Mouse (Mus musculus): ENCODE data around the gene Efhd1.

Gene Efhd1

DNA sequence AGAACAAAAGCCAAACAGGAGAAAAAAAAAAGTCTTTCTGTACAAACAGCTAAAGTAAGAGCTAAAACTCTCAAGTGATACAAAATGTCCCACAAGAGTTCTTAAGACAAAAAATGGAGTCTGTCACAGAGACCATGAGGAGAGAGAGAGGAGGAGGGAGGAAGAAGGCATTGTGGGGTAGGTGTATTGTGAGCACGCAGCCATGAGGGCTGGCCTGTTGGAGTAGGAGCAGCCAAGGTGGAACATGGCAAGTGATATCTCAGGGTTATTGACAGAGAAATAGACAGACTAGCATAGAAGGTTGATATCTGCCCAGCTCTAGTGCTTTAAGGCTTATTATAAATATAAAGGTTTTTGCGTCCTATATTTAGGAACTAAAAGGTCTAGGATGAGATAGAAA, 48.5 kb downstream of the Efhd1 start:
- DNase-seq (ENCODE audit: low read depth, low spot score): no peak
- no peaks in the 10 kb centered on the region for H3K27me3 ChIP-seq (ENCODE audit: control insufficient read depth, insufficient read depth, low read length, poor library complexity, severe bottlenecking)
- H3K36me3 ChIP-seq (ENCODE audit: control insufficient read depth, insufficient read depth, low read length, poor library complexity, severe bottlenecking): no peaks in the 10 kb centered on the region

GRCm38 (mm10) chr1:87313116-87313515, 49.0 kb downstream of the Efhd1 start:
- DNase-seq (ENCODE audit: low read depth, low spot score): no peak
- Histone ChIP-seq H3K27me3 (ENCODE audit: control insufficient read depth, insufficient read depth, low read length, poor library complexity, severe bottlenecking) (no peaks in the 10 kb centered on the region), H3K36me3 (ENCODE audit: control insufficient read depth, insufficient read depth, low read length, poor library complexity, severe bottlenecking) (no peaks in the 10 kb centered on the region)

- DNase-seq (ENCODE audit: low read depth, low spot score): no peak
- Histone ChIP-seq H3K36me3 (ENCODE audit: control insufficient read depth, insufficient read depth, low read length, poor library complexity, severe bottlenecking) (no peaks in the 10 kb centered on the region), H3K27me3 (ENCODE audit: control insufficient read depth, insufficient read depth, low read length, poor library complexity, severe bottlenecking) (no peaks in the 10 kb centered on the region)
Measured at GRCm38 (mm10) chr1:87313843-87314570, 49.8 kb downstream of the Efhd1 start.

DNA sequence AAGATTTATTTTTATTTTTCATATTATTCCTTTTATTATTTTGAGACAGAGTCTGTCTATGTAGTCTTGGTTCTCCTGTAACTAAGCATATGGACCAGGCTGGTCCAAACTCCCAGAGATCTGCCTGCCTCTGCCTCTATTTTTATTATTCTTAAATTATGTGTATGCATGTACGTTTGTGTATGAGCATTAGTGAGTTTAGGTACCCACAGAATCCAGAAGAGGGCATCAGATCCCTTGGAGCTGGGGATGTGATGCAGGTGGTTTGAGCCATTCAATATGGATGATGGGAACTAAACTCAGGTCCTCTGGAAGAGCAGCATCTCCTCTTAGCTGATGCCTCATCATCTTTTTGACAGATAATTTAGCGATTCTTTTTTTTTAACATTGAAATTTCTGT, 51.3 kb downstream of the Efhd1 start:
- H3K27me3 ChIP-seq (ENCODE audit: control insufficient read depth, insufficient read depth, low read length, poor library complexity, severe bottlenecking): no peaks in the 10 kb centered on the region
- no peak for DNase-seq (ENCODE audit: low read depth, low spot score)

DNA sequence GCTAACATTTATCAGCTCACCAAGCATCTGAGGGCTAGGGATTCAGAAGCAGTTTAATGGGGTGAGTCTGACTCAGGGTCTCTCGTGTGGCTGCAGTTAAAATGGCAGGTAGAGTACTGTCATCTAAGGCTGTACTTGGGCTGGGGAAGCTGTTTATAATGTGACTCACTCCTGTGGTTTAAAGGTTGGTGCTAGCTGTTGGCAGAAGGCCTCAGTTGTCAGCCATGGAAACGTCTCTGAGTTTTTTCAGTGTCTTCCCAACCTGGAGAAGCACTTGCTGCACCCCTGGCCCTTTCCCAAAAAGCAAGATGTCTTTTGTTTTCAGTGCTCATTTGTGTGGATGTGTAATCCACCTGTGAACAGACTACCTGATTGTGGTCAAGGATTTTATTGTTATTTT, 51.7 kb downstream of the Efhd1 start:
- DNase-seq (ENCODE audit: low read depth, low spot score): no peak

More for the DNA sequence above, 51.3 kb downstream of the Efhd1 start:
- H3K36me3 ChIP-seq (ENCODE audit: control insufficient read depth, insufficient read depth, low read length, poor library complexity, severe bottlenecking): no peaks in the 10 kb centered on the region

GRCm38 (mm10) chr1:87316672-87317071, 52.5 kb downstream of the Efhd1 start:
- no peak for DNase-seq (ENCODE audit: low read depth, low spot score)
- H3K36me3 ChIP-seq (ENCODE audit: control insufficient read depth, insufficient read depth, low read length, poor library complexity, severe bottlenecking): no peaks in the 10 kb centered on the region
- H3K27me3 ChIP-seq (ENCODE audit: control insufficient read depth, insufficient read depth, low read length, poor library complexity, severe bottlenecking): no peaks in the 10 kb centered on the region

More for the DNA sequence above, 51.7 kb downstream of the Efhd1 start:
- H3K27me3 ChIP-seq (ENCODE audit: control insufficient read depth, insufficient read depth, low read length, poor library complexity, severe bottlenecking): no peaks in the 10 kb centered on the region
- H3K36me3 ChIP-seq (ENCODE audit: control insufficient read depth, insufficient read depth, low read length, poor library complexity, severe bottlenecking): no peaks in the 10 kb centered on the region

DNA sequence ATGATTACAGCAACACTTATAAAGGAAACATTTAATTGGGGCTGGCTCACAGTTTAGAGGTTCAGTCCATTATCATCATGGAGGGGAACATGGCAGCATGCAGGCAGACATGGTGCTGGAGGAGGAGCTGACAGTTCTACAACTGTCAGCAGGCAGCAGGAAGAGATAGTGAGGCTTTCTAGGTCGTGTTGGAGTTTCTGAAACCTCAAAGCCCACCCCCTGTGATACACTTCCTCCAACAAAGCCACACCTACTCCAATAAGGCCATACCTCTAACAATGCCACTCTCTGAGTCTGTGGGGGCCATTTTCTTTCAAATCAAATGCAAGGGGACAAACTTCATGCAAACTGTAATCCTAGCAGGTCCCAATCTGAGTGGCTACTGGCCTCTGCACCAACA, 56.9 kb downstream of the Efhd1 start:
- no peaks in the 10 kb centered on the region for H3K27me3 ChIP-seq (ENCODE audit: control insufficient read depth, insufficient read depth, low read length, poor library complexity, severe bottlenecking)
- no peaks in the 10 kb centered on the region for H3K36me3 ChIP-seq (ENCODE audit: control insufficient read depth, insufficient read depth, low read length, poor library complexity, severe bottlenecking)
- no peak for DNase-seq (ENCODE audit: low read depth, low spot score)

DNA sequence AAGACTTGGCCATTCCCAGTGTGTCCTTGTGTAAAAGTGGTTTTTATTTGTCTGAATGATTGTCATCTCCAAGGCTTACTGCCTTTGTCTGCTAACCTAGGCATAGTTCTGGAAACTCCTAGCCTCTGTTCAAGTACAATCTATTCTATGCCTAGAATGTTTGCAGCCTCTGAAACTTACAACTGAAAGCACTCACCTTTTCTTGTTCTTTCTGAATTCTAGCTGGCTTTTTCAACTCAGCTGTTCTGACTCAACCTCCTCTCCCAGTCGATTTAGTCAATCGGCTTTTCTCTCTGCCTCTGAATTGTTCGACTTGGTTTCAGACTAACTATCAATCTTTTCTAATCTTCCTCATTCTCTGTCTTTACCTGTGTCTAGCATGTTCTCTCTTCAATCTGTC, 58.6 kb downstream of the Efhd1 start:
- no peak for DNase-seq (ENCODE audit: low read depth, low spot score)
- Histone ChIP-seq H3K36me3 (ENCODE audit: control insufficient read depth, insufficient read depth, low read length, poor library complexity, severe bottlenecking) (no peaks in the 10 kb centered on the region), H3K27me3 (ENCODE audit: control insufficient read depth, insufficient read depth, low read length, poor library complexity, severe bottlenecking) (no peaks in the 10 kb centered on the region)

DNA sequence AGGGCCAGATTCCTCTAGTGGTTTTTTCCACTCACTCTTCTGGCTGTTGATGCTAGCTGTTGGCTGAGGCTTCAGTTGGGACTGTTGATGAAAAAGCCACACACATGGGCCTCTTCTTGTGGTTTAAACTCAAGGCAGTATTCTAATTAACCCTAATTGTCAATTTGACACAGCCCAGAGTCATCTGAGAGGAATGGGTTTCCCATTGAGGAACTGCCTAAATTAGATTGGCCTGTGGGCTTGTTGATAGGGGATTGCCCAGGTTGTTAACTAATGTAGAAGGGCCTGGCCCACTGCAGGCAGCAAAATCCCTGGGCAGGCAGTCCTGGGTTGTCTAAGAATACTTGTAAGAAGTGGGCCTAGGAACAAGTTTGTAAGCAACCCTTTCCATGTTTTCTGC, 60.5 kb downstream of the Efhd1 start:
- no peaks in the 10 kb centered on the region for H3K36me3 ChIP-seq (ENCODE audit: control insufficient read depth, insufficient read depth, low read length, poor library complexity, severe bottlenecking)
- no peak for DNase-seq (ENCODE audit: low read depth, low spot score)
- no peaks in the 10 kb centered on the region for H3K27me3 ChIP-seq (ENCODE audit: control insufficient read depth, insufficient read depth, low read length, poor library complexity, severe bottlenecking)

DNA sequence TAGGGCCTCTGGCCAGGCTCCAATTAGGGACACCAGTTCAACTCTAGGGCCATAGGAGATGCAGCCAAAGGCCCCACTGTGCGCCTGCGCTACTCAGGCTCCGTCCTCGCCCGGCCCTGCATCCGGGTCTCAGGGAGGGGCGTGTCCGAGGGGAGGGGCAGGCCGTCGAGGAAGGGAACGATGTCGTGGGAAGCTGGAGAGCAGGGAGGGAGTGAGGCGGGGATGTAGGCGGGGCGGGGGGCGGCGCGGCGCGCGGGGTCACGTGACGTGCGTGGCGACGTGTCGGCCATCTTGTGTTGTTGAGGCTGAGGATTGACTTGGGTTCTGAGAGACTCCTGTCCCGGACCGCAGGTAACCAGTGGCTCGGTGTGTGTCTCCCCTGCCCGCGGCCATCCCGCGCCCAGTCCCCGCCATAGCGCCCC, 62.6 kb downstream of the Efhd1 start, which contains the start of gene Gigyf2:
Gene Gigyf2, plus strand, starts transcription at position 257 of the 422 bp plus-strand sequence.
- DNase-seq (ENCODE audit: low read depth, low spot score): peak; percentile 97
- Histone ChIP-seq H3K36me3 (ENCODE audit: control insufficient read depth, insufficient read depth, low read length, poor library complexity, severe bottlenecking) (no peaks in the 10 kb centered on the region), H3K27me3 (ENCODE audit: control insufficient read depth, insufficient read depth, low read length, poor library complexity, severe bottlenecking) (no peaks in the 10 kb centered on the region)

DNA sequence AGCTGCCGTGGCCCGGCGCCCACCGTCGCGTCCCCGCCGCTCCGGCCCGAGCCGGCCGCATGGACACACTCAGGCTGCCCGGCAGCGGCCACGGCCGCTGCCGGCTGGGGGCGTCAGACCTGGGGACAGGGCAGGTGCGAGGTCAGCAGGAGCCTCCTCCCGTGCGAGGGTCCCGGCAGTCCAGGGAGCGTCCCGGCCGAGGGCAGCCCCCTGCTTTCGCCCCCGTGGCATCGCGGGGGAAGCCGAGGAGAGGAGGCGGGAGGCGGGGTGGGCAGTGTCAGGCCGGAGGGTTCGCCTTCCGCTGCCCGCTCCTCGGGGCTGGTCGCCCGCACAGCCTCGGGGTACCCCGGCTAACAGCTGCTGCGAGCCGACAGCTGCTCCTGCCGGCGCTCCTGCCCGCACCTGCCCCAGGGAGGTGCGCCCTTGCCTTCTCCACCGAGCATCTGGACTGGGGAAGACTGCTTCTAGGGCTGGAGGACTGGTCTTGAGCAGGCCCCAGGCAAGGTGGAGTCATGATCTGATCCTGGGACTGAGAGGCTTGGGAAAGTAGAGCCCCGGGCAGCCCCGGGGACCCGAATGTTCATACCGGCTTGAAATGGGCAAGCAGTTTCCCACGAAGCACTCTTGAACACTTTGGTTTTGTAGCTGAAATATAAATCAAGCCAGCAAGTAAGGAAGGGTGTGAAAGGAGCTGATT, 63.1 kb downstream of the Efhd1 start:
- no peak for DNase-seq (ENCODE audit: low read depth, low spot score)
- H3K27me3 ChIP-seq (ENCODE audit: control insufficient read depth, insufficient read depth, low read length, poor library complexity, severe bottlenecking): no peaks in the 10 kb centered on the region
- H3K36me3 ChIP-seq (ENCODE audit: control insufficient read depth, insufficient read depth, low read length, poor library complexity, severe bottlenecking): no peaks in the 10 kb centered on the region

DNA sequence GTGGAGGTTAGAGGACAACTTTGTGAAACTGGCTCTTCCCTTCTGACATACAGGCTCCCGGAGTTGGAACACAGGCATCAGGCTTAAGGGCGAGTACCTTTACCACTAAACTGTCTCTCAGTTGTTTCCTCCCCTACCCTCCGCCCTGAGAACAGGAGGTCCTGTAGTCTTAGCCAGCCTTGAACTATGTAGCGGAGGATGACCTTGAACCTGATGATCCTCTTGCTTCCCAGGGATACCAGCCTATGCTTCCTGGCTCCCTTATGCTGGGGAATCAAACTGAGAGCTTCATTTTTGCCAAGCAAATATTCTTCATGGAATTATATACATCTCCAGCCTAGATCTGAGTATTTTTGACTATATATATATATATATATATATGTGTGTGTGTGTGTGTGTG, 67.6 kb downstream of the Efhd1 start:
- Histone ChIP-seq H3K36me3 (ENCODE audit: control insufficient read depth, insufficient read depth, low read length, poor library complexity, severe bottlenecking) (peaks cover 3% of the 10 kb centered on the region; the same call in 1 of the 2 replicates), H3K27me3 (ENCODE audit: control insufficient read depth, insufficient read depth, low read length, poor library complexity, severe bottlenecking) (no peaks in the 10 kb centered on the region)
- no peak for DNase-seq (ENCODE audit: low read depth, low spot score)

DNA sequence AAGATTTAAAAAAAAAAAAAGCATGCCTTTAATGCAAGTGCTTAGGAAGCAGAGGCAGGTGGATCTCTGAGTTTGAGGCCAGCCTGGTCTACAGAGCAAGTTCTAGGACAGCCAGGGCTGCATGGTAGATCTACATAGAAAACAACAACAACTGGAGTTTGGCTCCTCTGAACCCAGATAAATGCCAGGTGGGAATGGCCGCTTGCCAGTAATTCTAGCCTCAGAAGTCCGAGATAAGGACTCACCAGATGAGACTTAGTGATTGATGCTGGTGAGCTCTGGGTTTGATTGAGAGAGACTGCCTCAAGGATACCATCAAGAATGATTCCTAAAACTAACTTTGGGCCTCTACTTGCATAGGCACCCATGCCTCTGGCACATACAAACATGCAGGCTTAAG, 86.4 kb downstream of the Efhd1 start:
- DNase-seq (ENCODE audit: low read depth, low spot score): no peak
- Histone ChIP-seq H3K27me3 (ENCODE audit: control insufficient read depth, insufficient read depth, low read length, poor library complexity, severe bottlenecking) (no peaks in the 10 kb centered on the region), H3K36me3 (ENCODE audit: control insufficient read depth, insufficient read depth, low read length, poor library complexity, severe bottlenecking) (no peaks in the 10 kb centered on the region)

- no peak for DNase-seq (ENCODE audit: low read depth, low spot score)
- Histone ChIP-seq H3K27me3 (ENCODE audit: control insufficient read depth, insufficient read depth, low read length, poor library complexity, severe bottlenecking) (no peaks in the 10 kb centered on the region), H3K36me3 (ENCODE audit: control insufficient read depth, insufficient read depth, low read length, poor library complexity, severe bottlenecking) (peaks cover 6% of the 10 kb centered on the region; the same call in 1 of the 2 replicates)
Measured at GRCm38 (mm10) chr1:87360276-87360675, 96.1 kb downstream of the Efhd1 start.

Data from splenic B cell, adult 2 months (primary cell).